Mouse (Mus musculus) liver, embryonic 14.5 days (tissue): ENCODE data around the gene Adamts20. TPM values are rescaled to one million over a fixed set of nuclear protein-coding genes. Genes with fewer than 3 reads are reported as not detected.

Experiments used
- ATAC-seq: fragments of 200-750 bp; cut with Nextera tagmentation; 2 replicates; pipeline ENCODE4 v1.8.0; 2017; ENCODE audit warnings: moderate number of reproducible peaks, mild to moderate bottlenecking, moderate library complexity; ENCODE audit not compliant: insufficient read depth
- DNase-seq, 3 experiments: peaks; one replicate each; pipeline ENCODE4 v3.0.0-alpha.2; 2012 to 2013; ENCODE audit warnings: low read depth in 3 of 3, low spot score in 3 of 3
- H3K27ac ChIP-seq: fragments of 300-500 bp; sonication (generic); 2 replicates; pipeline ENCODE4 v1.5.1; 2014; ENCODE audit warnings: moderate library complexity, mild to moderate bottlenecking, control low read depth, inconsistent platforms
- H3K27me3 ChIP-seq: fragments of 300-500 bp; sonication (generic); 2 replicates; pipeline ENCODE4 v1.6.1; 2014; ENCODE audit warnings: mild to moderate bottlenecking, low read length, moderate library complexity; ENCODE audit not compliant: control insufficient read depth, insufficient read depth
- H3K36me3 ChIP-seq: fragments of 300-500 bp; sonication (generic); replicated peaks from 2 replicates; pipeline ENCODE4 v1.6.1; 2014; ENCODE audit warnings: low read depth; ENCODE audit not compliant: control insufficient read depth, insufficient read depth
- H3K4me1 ChIP-seq, 2 experiments: fragments of 200-500 bp in 1 of 2; fragments of 300-500 bp in 1 of 2; sonication (generic) in 1 of 2; replicated peaks; 2 replicates each; pipeline ENCODE4 v1.6.1; 2012 to 2014; ENCODE audit warnings: antibody characterized with exemption in 1 of 2, inconsistent platforms in 1 of 2, low read length in 1 of 2; ENCODE audit not compliant: control insufficient read depth in 2 of 2, insufficient read depth in 2 of 2
- H3K4me2 ChIP-seq: fragments of 300-500 bp; sonication (generic); 2 replicates; pipeline ENCODE4 v1.6.1; 2014; ENCODE audit warnings: low read depth, mild to moderate bottlenecking, control low read depth, moderate library complexity
- H3K4me3 ChIP-seq, 2 experiments: fragments of 200-500 bp in 1 of 2; fragments of 300-500 bp in 1 of 2; sonication (generic) in 1 of 2; 2 replicates each; pipeline ENCODE4 v1.5.1; 2012 to 2014; ENCODE audit warnings: low read depth in 2 of 2, low read length in 2 of 2, mild to moderate bottlenecking in 2 of 2, control low read depth in 1 of 2, inconsistent platforms in 1 of 2, moderate library complexity in 1 of 2; ENCODE audit not compliant: insufficient read depth in 1 of 2
- H3K9ac ChIP-seq: fragments of 300-500 bp; sonication (generic); replicated peaks from 2 replicates; pipeline ENCODE4 v1.6.1; 2014; ENCODE audit warnings: mild to moderate bottlenecking, control low read depth, moderate library complexity
- H3K9me3 ChIP-seq: fragments of 300-500 bp; sonication (generic); 2 replicates; pipeline ENCODE4 v1.6.1; 2016; ENCODE audit warnings: low read length, mixed read lengths; ENCODE audit not compliant: control insufficient read depth
- CTCF ChIP-seq: IDR thresholded peaks from 2 replicates; pipeline ENCODE4 v1.5.1; 2016; ENCODE audit warnings: antibody characterized with exemption, low read depth, control low read depth
- EP300 ChIP-seq: IDR thresholded peaks from 2 replicates; pipeline ENCODE4 v1.6.1; 2016; ENCODE audit warnings: antibody characterized with exemption, low read depth
- WGBS: fragments of 180-500 bp; shearing (Covaris S2); extraction: QIAGEN DNeasy Blood & Tissue Kit; methylation state at CpG from one replicate; pipeline ENCODE4 v1.1.7; 2014; ENCODE audit not compliant: insufficient replicate concordance; 5-methylcytosine and 5-hydroxymethylcytosine counted together
- polyA plus RNA-seq, 2 experiments: library from polyadenylated mRNA; depleted of rRNA in 1 of 2; stranded (reverse) in 1 of 2; unstranded in 1 of 2; fragments of >200 nt; fragmentation: Nextera tagmentation in 1 of 2; extraction: Ambion mirVana in 1 of 2; gene quantifications; 2 replicates each; pipeline versions ENCODE4 v1.2.1 to v1.2.3; 2012 to 2014

The Adamts20 gene
- polyA plus RNA-seq, 2 experiments, result 0.09 to 0.10 TPM

- no peaks in the 10 kb centered on the region for H3K4me1 ChIP-seq
- TF ChIP-seq CTCF, result peak; percentile 41
- TF ChIP-seq EP300, result no peak
- 75% methylated on average over 6 of the region's 9 CpGs for WGBS
Measured at GRCm38 (mm10) chr15:94379425-94379824, 85.8 kb downstream of the Adamts20 start.

DNA sequence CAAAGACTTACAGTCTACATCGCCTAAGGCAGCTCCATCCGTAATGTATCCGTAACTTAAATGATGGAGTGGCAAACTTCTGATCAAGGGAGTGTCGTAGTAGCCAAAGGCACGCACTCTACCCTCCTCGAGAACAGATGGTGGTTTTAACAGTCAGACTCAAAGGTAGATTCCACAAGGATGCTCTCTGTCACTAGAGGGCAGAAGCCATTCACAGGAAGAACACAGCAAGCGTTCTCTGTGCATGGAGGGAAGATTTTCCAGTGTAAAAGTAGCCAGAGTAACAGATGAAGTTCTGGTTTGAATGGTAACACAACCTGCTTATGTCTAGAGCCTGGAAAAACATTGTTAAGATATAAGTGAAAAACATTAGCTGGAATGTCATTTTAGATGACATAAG lies 92.7 kb downstream of the Adamts20 start:
- Histone ChIP-seq H3K27me3 (no peaks in the 10 kb centered on the region), H3K36me3 (no peaks in the 10 kb centered on the region), H3K9me3 (no peaks in the 10 kb centered on the region), H3K4me3 (no peak overlapping the region), H3K27ac (no peak overlapping the region), H3K4me1 (no peaks in the 10 kb centered on the region), H3K9ac (no peak overlapping the region), H3K4me2 (no peak overlapping the region)
- DNase-seq (no peak), ATAC-seq (no peak)
- TF ChIP-seq CTCF, result no peak
- TF ChIP-seq EP300, result no peak
- 62% methylated on average over 7 of the region's 7 CpGs for WGBS

More at GRCm38 (mm10) chr15:94379425-94379824, 85.8 kb downstream of the Adamts20 start:
- no peak overlapping the region for H3K9ac ChIP-seq
- H3K4me3 ChIP-seq, result no peak overlapping the region
- no peaks in the 10 kb centered on the region for H3K27me3 ChIP-seq
- no peak for ATAC-seq
- H3K36me3 ChIP-seq, result no peaks in the 10 kb centered on the region
- no peak overlapping the region for H3K27ac ChIP-seq
- no peaks in the 10 kb centered on the region for H3K9me3 ChIP-seq
- no peak for DNase-seq
- no peak overlapping the region for H3K4me2 ChIP-seq

- no peak for DNase-seq
- no peak for TF ChIP-seq CTCF
- TF ChIP-seq EP300, result no peak
- no peaks in the 10 kb centered on the region for H3K4me1 ChIP-seq
- 75% methylated on average over 18 of the region's 18 CpGs for WGBS
- no peak overlapping the region for H3K4me3 ChIP-seq
- no peak for ATAC-seq
- H3K9ac ChIP-seq, result no peak overlapping the region
- no peaks in the 10 kb centered on the region for H3K27me3 ChIP-seq
- H3K36me3 ChIP-seq, result no peaks in the 10 kb centered on the region
- no peak overlapping the region for H3K27ac ChIP-seq
- H3K9me3 ChIP-seq, result no peaks in the 10 kb centered on the region; the same call in 1 of the 2 replicates
- H3K4me2 ChIP-seq, result no peak overlapping the region
Measured at GRCm38 (mm10) chr15:94349052-94349451, 116.2 kb downstream of the Adamts20 start.

DNA sequence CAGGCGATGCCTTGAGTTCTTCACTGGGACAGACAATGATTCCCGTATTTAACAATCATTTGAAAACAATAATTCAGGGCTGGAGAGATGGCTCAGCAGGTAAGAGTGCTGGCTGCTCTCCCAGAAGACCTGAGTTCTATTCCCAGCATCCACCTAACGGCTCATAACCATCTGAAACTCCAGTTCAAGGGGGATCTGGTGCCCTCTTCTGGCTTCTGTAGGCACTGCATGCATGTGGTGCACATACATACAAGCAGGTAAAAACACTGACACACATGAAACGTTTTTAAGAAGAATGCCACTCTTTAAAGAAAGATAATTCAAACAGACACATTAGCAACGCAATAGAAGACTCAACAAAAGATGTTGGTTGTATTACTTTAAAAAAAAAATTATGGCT lies 120.9 kb downstream of the Adamts20 start:
- Histone ChIP-seq H3K36me3 (no peaks in the 10 kb centered on the region), H3K9ac (no peak overlapping the region), H3K4me1 (no peaks in the 10 kb centered on the region), H3K27me3 (no peaks in the 10 kb centered on the region), H3K4me2 (no peak overlapping the region), H3K9me3 (no peaks in the 10 kb centered on the region; the same call in 1 of the 2 replicates), H3K27ac (no peak overlapping the region), H3K4me3 (no peak overlapping the region)
- DNase-seq, result no peak
- no peak for ATAC-seq
- no peak for TF ChIP-seq EP300
- TF ChIP-seq CTCF, result peak; percentile 39
- 63% methylated on average over 5 of the region's 5 CpGs for WGBS

GRCm38 (mm10) chr15:94342365-94342764 lies 122.9 kb downstream of the Adamts20 start:
- DNase-seq (no peak), ATAC-seq (no peak)
- no peaks in the 10 kb centered on the region; the same call in 1 of the 2 replicates for H3K9me3 ChIP-seq
- no peak overlapping the region for H3K4me2 ChIP-seq
- no peaks in the 10 kb centered on the region for H3K27me3 ChIP-seq
- no peak overlapping the region for H3K9ac ChIP-seq
- no peak overlapping the region for H3K4me3 ChIP-seq
- 57% methylated on average over 10 of the region's 10 CpGs for WGBS
- H3K4me1 ChIP-seq, result no peaks in the 10 kb centered on the region
- no peaks in the 10 kb centered on the region for H3K36me3 ChIP-seq
- TF ChIP-seq CTCF, result peak; percentile 62
- TF ChIP-seq EP300, result no peak
- no peak overlapping the region for H3K27ac ChIP-seq
